Mouse (Mus musculus): Measurements from ENCODE around the gene Bcl2a1c.

DNA sequence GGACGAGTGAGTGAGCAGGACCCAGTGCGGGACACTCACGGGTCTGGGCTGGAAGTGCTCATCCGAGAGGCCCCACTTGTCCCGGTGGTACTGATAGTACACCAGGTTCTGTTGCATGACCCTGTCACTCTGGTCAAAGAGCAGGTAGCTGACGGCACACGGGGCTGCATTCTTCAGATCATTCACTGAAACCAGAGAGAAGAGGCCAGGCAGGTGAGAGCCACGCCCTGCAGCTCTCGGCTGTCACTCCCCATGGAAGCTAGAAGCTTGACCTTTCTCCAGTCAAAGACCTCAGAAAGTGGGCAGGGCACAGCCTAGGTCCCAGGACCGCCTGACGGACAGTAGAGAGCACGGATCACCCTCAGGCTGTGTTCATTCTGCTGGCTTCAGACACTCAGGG is 49.9 kb downstream of the Bcl2a1c start:
- TF ChIP-seq EP300 (IDR thresholded peaks at IDR 0.05; ENCODE audit: low read depth) (no peak), CTCF (IDR thresholded peaks at IDR 0.05; ENCODE audit: low read depth) (no peak)

All from liver, embryonic 14.5 days (tissue).